In the genomic region with DNA sequence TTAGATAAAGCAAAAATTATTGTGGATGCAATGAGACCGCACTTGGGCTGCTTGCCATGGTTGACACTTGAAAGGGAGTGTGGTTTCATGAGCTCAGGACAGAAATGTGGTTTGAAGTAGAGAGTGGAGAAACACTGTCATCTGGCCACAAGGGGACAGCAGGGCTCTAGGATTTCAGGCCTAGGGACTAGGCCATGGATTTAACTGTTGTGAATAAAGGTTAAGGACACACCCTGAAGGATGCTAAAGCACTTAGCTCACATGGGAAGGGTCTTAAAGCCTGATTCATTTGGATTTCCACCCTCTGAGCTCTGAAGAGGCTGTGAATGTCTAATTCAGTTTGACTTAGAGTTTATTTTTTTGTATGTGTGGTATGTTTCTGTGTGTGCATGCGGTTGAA, we compare ENCODE assay signal across 9 mouse cellular contexts. TPM values are rescaled to one million over a fixed set of nuclear protein-coding genes. Genes with fewer than 3 reads are reported as not detected.
DNase-seq lines count a peak whose midpoint lies in the region; ATAC-seq and TF ChIP-seq lines count a peak whose summit lies in the region.
"Had no signal": no experiment of that assay in that cellular context is flagged by ENCODE, and none has a peak within 500 bp of the region (broad histone marks: within the 10 kb centered on the region; RNA-seq: fewer than 3 reads in every experiment).

No protein-coding gene starts in this region.

- no peak overlapping the region for H3K4me2 ChIP-seq in hindbrain, embryonic 12.5 days (replicated peaks)
- H3K4me2 ChIP-seq in hindbrain, embryonic 11.5 days (replicated peaks; ENCODE audit: low read depth, low read length): no peak overlapping the region
- no peak overlapping the region for H3K4me2 ChIP-seq in midbrain, embryonic 11.5 days
- H3K4me2 ChIP-seq: limb, embryonic 15.5 days had no signal

- H3K4me1 ChIP-seq in hindbrain, embryonic 10.5 days (replicated peaks): no peaks in the 10 kb centered on the region; the same call in 1 of the 2 replicates
- no peaks in the 10 kb centered on the region for H3K4me1 ChIP-seq in hindbrain, embryonic 12.5 days
- no peaks in the 10 kb centered on the region; a peak in 2 of 4 replicates for H3K4me1 ChIP-seq in ES-E14 (ENCODE audit: control insufficient read depth in 2 of 2, insufficient read depth in 2 of 2, low read length in 2 of 2, poor library complexity in 1 of 2)
- no peaks in the 10 kb centered on the region for H3K4me1 ChIP-seq in hindbrain, embryonic 11.5 days (replicated peaks; ENCODE audit: control insufficient read depth, insufficient read depth, low read length)
- H3K4me1 ChIP-seq in midbrain, embryonic 11.5 days (ENCODE audit: control insufficient read depth, insufficient read depth, low read length): no peaks in the 10 kb centered on the region

- in situ Hi-C loops in ES-E14 (cut with MboI; ENCODE audit: low sequenced_read_pairs in 2 of 2, unreplicated experiment in 2 of 2): no loop called here

- DNase-seq in hindbrain, embryonic 10.5 days (ENCODE audit: low spot score): peak; percentile 18
- DNase-seq in ES-E14 (ENCODE audit: low read depth, low spot score): no peak
- peak; percentile 69 for DNase-seq in embryo, embryonic 10.5 days (ENCODE audit: low spot score)
- peak; percentile 48 for DNase-seq in hindbrain, embryonic 11.5 days (ENCODE audit: low spot score)
- DNase-seq in layer of hippocampus, adult 9-10 months (ENCODE audit: low spot score): peak; percentile 26
- DNase-seq in midbrain, embryonic 11.5 days (ENCODE audit: low spot score, missing footprints): peak; percentile 81
- DNase-seq in spleen, adult 18-20 months: no peak

- H3K27ac ChIP-seq in hindbrain, embryonic 10.5 days: no peak overlapping the region
- H3K27ac ChIP-seq in hindbrain, embryonic 12.5 days: no peak overlapping the region
- no peak overlapping the region for H3K27ac ChIP-seq in ES-E14 (ENCODE audit: insufficient read depth, low read depth, low read length, poor library complexity, severe bottlenecking)
- H3K27ac ChIP-seq in hindbrain, embryonic 11.5 days (ENCODE audit: low read depth, low read length): no peak overlapping the region
- no peak overlapping the region for H3K27ac ChIP-seq in midbrain, embryonic 11.5 days (ENCODE audit: low read depth, low read length)
- H3K27ac ChIP-seq: limb, embryonic 15.5 days had no signal

- H3K27me3 ChIP-seq in hindbrain, embryonic 10.5 days (ENCODE audit: insufficient read depth, poor library complexity, severe bottlenecking): no peaks in the 10 kb centered on the region
- no peaks in the 10 kb centered on the region for H3K27me3 ChIP-seq in hindbrain, embryonic 12.5 days
- H3K27me3 ChIP-seq in hindbrain, embryonic 11.5 days (ENCODE audit: control insufficient read depth, insufficient read depth, low read length): no peaks in the 10 kb centered on the region
- no peaks in the 10 kb centered on the region for H3K27me3 ChIP-seq in midbrain, embryonic 11.5 days (ENCODE audit: control insufficient read depth, insufficient read depth, low read length)
- H3K27me3 ChIP-seq: limb, embryonic 15.5 days had no signal

- ATAC-seq in hindbrain, embryonic 12.5 days (ENCODE audit: low FRiP score): no peak; the same call in 1 of the 2 replicates
- ATAC-seq in hindbrain, embryonic 11.5 days (ENCODE audit: low FRiP score): no peak
- ATAC-seq in midbrain, embryonic 11.5 days (ENCODE audit: low FRiP score): no peak

- no peaks in the 10 kb centered on the region for H3K36me3 ChIP-seq in hindbrain, embryonic 10.5 days
- H3K36me3 ChIP-seq in hindbrain, embryonic 12.5 days: no peaks in the 10 kb centered on the region
- H3K36me3 ChIP-seq in ES-E14 (ENCODE audit: control insufficient read depth, insufficient read depth, low read length, poor library complexity, severe bottlenecking): no peaks in the 10 kb centered on the region
- H3K36me3 ChIP-seq in hindbrain, embryonic 11.5 days (ENCODE audit: control insufficient read depth, insufficient read depth, low read length): no peaks in the 10 kb centered on the region
- no peaks in the 10 kb centered on the region for H3K36me3 ChIP-seq in midbrain, embryonic 11.5 days (ENCODE audit: control insufficient read depth, insufficient read depth, low read length)
- H3K36me3 ChIP-seq: limb, embryonic 15.5 days had no signal

- 89% methylated on average over 2 of the region's 2 CpGs for WGBS in hindbrain, embryonic 10.5 days
- 84% methylated on average over 2 of the region's 2 CpGs for WGBS in hindbrain, embryonic 12.5 days
- WGBS in hindbrain, embryonic 11.5 days: 87% methylated on average over 2 of the region's 2 CpGs
- 89% methylated on average over 2 of the region's 2 CpGs for WGBS in midbrain, embryonic 11.5 days

- no peaks in the 10 kb centered on the region for H3K9me3 ChIP-seq in hindbrain, embryonic 10.5 days
- no peaks in the 10 kb centered on the region for H3K9me3 ChIP-seq in hindbrain, embryonic 12.5 days (replicated peaks)
- H3K9me3 ChIP-seq in ES-E14 (ENCODE audit: control insufficient read depth, insufficient read depth, low read depth, low read length): no peaks in the 10 kb centered on the region
- no peaks in the 10 kb centered on the region for H3K9me3 ChIP-seq in hindbrain, embryonic 11.5 days (ENCODE audit: control insufficient read depth, low read length)
- H3K9me3 ChIP-seq in midbrain, embryonic 11.5 days (ENCODE audit: control insufficient read depth, low read length): no peaks in the 10 kb centered on the region
- H3K9me3 ChIP-seq: limb, embryonic 15.5 days had no signal

- H3K4me3 ChIP-seq in hindbrain, embryonic 10.5 days: no peak overlapping the region
- no peak overlapping the region for H3K4me3 ChIP-seq in hindbrain, embryonic 12.5 days
- H3K4me3 ChIP-seq in ES-E14 (ENCODE audit: insufficient read depth in 1 of 2, low read depth in 1 of 2, low read length in 2 of 2, poor library complexity in 1 of 2, severe bottlenecking in 1 of 2): no peak overlapping the region
- H3K4me3 ChIP-seq in hindbrain, embryonic 11.5 days (ENCODE audit: low read depth, low read length): no peak overlapping the region
- H3K4me3 ChIP-seq in midbrain, embryonic 11.5 days (ENCODE audit: low read depth, low read length): no peak overlapping the region
- H3K4me3 ChIP-seq: limb, embryonic 15.5 days had no signal

- no peak overlapping the region for H3K9ac ChIP-seq in hindbrain, embryonic 12.5 days
- H3K9ac ChIP-seq in ES-E14 (ENCODE audit: insufficient read depth, low read depth, low read length, poor library complexity, severe bottlenecking): no peak overlapping the region
- no peak overlapping the region for H3K9ac ChIP-seq in hindbrain, embryonic 11.5 days (ENCODE audit: low read depth, low read length)
- H3K9ac ChIP-seq in midbrain, embryonic 11.5 days (ENCODE audit: low read length): no peak overlapping the region
- H3K9ac ChIP-seq: limb, embryonic 15.5 days had no signal

TF ChIP-seq in ES-E14, 5 proteins besides CTCF, POLR2A, EP300 and RAD21:
- peak; percentile 94 for TF ChIP-seq ZC3H11A (IDR thresholded peaks at IDR 0.05; ENCODE audit: borderline replicate concordance, low read depth, low read length)
- TF ChIP-seq CHD2 (IDR thresholded peaks at IDR 0.05; ENCODE audit: low read depth, low read length): no peak
- no peak for TF ChIP-seq ZNF384 (IDR thresholded peaks at IDR 0.05; ENCODE audit: low read depth, low read length)

RNA-seq across cellular contexts. Expression of a gene that starts 57.9 kb away (rescaled TPM):
- polyA plus RNA-seq in hindbrain, embryonic 10.5 days (2016; fragmentation: Nextera tagmentation; extraction: Ambion mirVana): 2.7 and 4.3 TPM in 2 replicates
- polyA plus RNA-seq in hindbrain, embryonic 12.5 days (2016; fragmentation: Nextera tagmentation; extraction: Ambion mirVana): 1.7 and 2.0 TPM in 2 replicates
- 18.3 and 19.6 TPM in 2 replicates for total RNA-seq in ES-E14 (2012; rRNA removed)
- polyA plus RNA-seq in hindbrain, embryonic 11.5 days (2014; fragmentation: Nextera tagmentation; extraction: Ambion mirVana): 2.3 and 3.7 TPM in 2 replicates
- 1.4 TPM in 2 replicates for polyA plus RNA-seq in midbrain, embryonic 11.5 days (2014; fragmentation: Nextera tagmentation; extraction: Ambion mirVana)

Comparison
In these comparisons a context has a peak if more than half of its experiments do, and no peak if none do; other contexts are left out.
1. DNase-seq: peak in hindbrain, embryonic 10.5 days (single experiment), embryo, embryonic 10.5 days (single experiment), hindbrain, embryonic 11.5 days (single experiment), layer of hippocampus, adult 9-10 months (single experiment) and midbrain, embryonic 11.5 days (single experiment); none in ES-E14 (single experiment) and spleen, adult 18-20 months (0 of 2).